Mouse (Mus musculus) cerebellum, adult 8-10 months (tissue): ENCODE data around the gene Gm4177.
"Not testable (repeated sequence)": the region's sequence is repeated elsewhere in the genome, so short reads cannot be mapped to it uniquely, and the experiment has no call there.

Experiments used
- DNase-seq: peaks from one replicate; pipeline ENCODE4 v3.0.0; 2022

The Gm4177 gene

GRCm38 (mm10) chr7:21796628-21797027 lies at the start of gene Gm4177:
Gene Gm4177 (minus strand): TSS chr7:21796728.
- DNase-seq = not testable (repeated sequence)

GRCm38 (mm10) chr7:21844167-21844566 lies 47.6 kb upstream of the Gm4177 start, which contains the start of gene Gm5725:
Gene Gm5725 (minus strand): TSS chr7:21844267.
- not testable (repeated sequence) for DNase-seq

DNA sequence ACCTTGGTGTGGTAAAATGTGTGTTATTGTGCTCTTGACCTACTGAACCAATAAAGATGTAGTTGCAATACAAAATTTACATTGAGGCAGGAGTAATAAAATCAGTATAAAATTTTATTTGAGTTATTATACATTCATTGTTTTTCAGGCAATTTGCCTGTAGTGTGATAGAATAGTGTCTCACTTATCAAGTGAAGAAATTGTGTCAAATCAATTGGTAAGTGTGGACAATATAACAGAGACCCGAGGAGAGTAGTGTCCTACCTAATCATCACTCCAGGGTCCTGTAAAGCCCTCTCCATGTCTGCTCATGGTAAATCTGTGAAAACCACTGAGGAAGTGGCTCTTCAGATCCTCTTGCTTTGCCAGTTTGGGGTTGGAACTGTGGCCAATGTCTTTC lies 35.5 kb upstream of the Gm4177 start, which contains the start of gene Vmn1r135:
Gene Vmn1r135, plus strand, starts transcription at position 301 of the 400 bp plus-strand sequence.
- DNase-seq = not testable (repeated sequence)

DNA sequence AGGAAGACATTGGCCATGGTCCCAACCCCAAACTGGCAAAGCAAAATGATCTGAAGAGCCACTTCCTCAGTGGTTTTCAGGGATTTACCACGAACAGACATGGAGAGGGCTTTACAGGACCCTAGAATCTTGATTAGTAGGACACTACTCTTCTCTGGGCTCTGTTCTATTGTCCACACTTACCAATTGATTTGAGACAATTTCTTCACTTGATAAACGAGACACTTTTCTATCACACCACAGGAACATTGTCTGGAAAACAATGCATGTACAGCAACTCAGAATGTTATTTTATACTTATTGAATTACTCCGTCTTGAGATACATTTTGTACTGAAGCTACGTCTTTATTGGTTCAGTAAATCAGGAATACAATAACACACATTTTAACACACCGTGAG lies 35.2 kb downstream of the Gm4177 start, which contains the start of gene Gm4175:
Gene Gm4175, minus strand, starts transcription at position 101 of the 400 bp plus-strand sequence.
- DNase-seq = not testable (repeated sequence)
